Mouse (Mus musculus) liver, embryonic 11.5 days (tissue): ENCODE measurements around the gene Ndufb7. TPM values are rescaled to one million over a fixed set of nuclear protein-coding genes. Genes with fewer than 3 reads are reported as not detected.
"Not testable (repeated sequence)": the region's sequence is repeated elsewhere in the genome, so short reads cannot be mapped to it uniquely, and the experiment has no call there.

Experiments used
- ATAC-seq: fragments of 200-750 bp; cut with Nextera tagmentation; replicated peaks from 2 replicates; pipeline ENCODE4 v1.8.0; 2017; ENCODE audit warnings: moderate number of reproducible peaks, mild to moderate bottlenecking, moderate TSS enrichment, moderate library complexity; ENCODE audit not compliant: low FRiP score
- DNase-seq: peaks from one replicate; pipeline ENCODE4 v3.0.0-alpha.2; 2017; ENCODE audit warnings: low spot score
- H3K27ac ChIP-seq: fragments of 300-500 bp; sonication (generic); 2 replicates; pipeline ENCODE4 v1.5.1; 2014; ENCODE audit warnings: mild to moderate bottlenecking, low read depth, low read length, control low read depth
- H3K27me3 ChIP-seq: fragments of 300-500 bp; sonication (generic); replicated peaks from 2 replicates; pipeline ENCODE4 v1.6.1; 2014; ENCODE audit warnings: low read length, mixed read lengths; ENCODE audit not compliant: control insufficient read depth, insufficient read depth
- H3K36me3 ChIP-seq: fragments of 300-500 bp; sonication (generic); 2 replicates; pipeline ENCODE4 v1.6.1; 2014; ENCODE audit warnings: mild to moderate bottlenecking, low read length, moderate library complexity, mixed read lengths; ENCODE audit not compliant: control insufficient read depth, insufficient read depth
- H3K4me1 ChIP-seq: fragments of 300-500 bp; sonication (generic); replicated peaks from 2 replicates; pipeline ENCODE4 v1.6.1; 2014; ENCODE audit warnings: low read length, mixed read lengths; ENCODE audit not compliant: control insufficient read depth, insufficient read depth
- H3K4me2 ChIP-seq: fragments of 300-500 bp; sonication (generic); 2 replicates; pipeline ENCODE4 v1.6.1; 2014; ENCODE audit warnings: mild to moderate bottlenecking, control low read depth, moderate library complexity
- H3K4me3 ChIP-seq: fragments of 300-500 bp; sonication (generic); 2 replicates; pipeline ENCODE4 v1.5.1; 2014; ENCODE audit warnings: low read depth, low read length, control low read depth
- H3K9ac ChIP-seq: fragments of 300-500 bp; sonication (generic); 2 replicates; pipeline ENCODE4 v1.6.1; 2014; ENCODE audit warnings: low read depth, low read length, control low read depth
- H3K9me3 ChIP-seq: fragments of 300-500 bp; sonication (generic); 2 replicates; pipeline ENCODE4 v1.6.1; 2016; ENCODE audit warnings: low read length, inconsistent platforms, mixed read lengths; ENCODE audit not compliant: control insufficient read depth
- WGBS: fragments of 180-500 bp; shearing (Covaris S2); extraction: QIAGEN DNeasy Blood & Tissue Kit; methylation state at CpG from one replicate; pipeline ENCODE4 v1.1.7; 2014; 5-methylcytosine and 5-hydroxymethylcytosine counted together
- polyA plus RNA-seq: library from polyadenylated mRNA; unstranded; fragments of >200 nt; fragmentation: Nextera tagmentation; extraction: Ambion mirVana; gene quantifications from 2 replicates; pipeline ENCODE4 v1.2.1, GENCODE M21; 2014

Ndufb7 gene
- polyA plus RNA-seq, result 321 and 354 TPM in 2 replicates

DNA sequence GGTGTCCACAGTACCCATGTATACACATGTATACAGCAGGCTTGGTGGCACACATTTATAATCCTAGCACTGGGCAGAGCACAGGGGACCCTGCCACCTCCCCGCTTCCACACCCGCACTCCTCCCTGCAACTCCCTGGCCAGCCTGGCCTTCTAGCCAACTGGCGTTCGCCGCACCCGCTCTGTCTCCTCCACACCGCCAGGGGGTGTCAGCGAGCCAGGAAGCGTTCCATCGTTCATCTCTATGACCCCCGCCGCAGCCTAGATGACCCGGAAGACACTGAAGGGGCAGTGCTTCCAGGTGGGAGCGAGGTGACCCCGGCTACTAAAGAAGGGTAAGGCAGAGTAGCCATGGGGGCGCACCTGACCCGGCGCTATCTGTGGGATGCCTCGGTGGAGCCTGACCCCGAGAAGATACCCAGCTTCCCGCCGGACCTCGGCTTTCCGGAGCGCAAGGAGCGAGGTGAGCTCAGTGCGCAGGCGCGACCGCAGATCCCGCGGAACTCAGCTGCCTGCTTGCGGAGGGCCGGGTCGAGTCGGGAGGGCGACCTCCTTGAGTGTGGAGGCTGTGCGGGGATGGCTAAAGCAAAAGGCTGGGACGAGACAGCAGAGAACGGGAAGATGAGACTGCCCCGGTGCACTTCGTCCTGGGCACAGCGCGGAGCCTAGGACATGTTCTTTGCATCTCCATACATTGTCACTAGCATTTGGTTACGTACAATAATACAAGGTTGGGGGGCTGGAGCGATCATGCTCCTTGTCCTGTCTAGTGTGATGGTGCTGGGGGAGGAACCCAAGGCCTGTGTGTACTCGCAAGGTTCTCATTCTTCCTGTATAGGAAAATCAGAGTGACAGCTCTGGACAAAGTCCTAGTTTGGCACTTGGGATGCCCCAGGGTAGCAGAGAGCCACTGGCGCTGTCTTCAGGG is at the start of gene Ndufb7:
Gene Ndufb7 (plus strand): TSS at position 203 of the 927 bp plus-strand sequence.
- H3K4me1 ChIP-seq, result peaks cover 21% of the 10 kb centered on the region
- WGBS, result 1% methylated on average over 48 of the region's 48 CpGs
- no peaks in the 10 kb centered on the region for H3K27me3 ChIP-seq
- ATAC-seq, result peak; percentile 78
- H3K27ac ChIP-seq, result peak within 1 kb of the TSS; percentile 79
- H3K36me3 ChIP-seq, result peaks cover 12% of the 10 kb centered on the region
- peak within 1 kb of the TSS; percentile 87 for H3K4me2 ChIP-seq
- H3K9me3 ChIP-seq, result no peaks in the 10 kb centered on the region
- peak within 1 kb of the TSS; percentile 75 for H3K4me3 ChIP-seq
- H3K9ac ChIP-seq, result peak within 1 kb of the TSS; percentile 83
- DNase-seq, result peak; percentile 95

DNA sequence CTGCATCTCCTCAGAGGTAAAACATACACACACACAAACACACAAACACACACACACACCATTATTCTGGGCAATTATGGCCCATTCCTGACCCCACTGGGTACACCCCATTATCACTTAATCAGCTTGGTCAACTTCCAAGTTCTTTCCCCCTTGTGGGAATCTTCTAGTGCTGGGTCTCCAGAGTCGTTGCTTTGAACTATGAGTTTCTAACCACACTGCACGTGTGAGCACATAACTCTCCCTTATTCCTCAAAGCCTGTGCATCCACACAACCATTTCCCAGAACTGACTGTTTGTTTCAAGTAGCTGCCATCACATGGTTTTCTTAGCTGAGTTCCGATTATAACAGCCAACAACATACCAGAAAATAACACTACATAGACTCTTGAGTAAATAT is 46.0 kb upstream of the Ndufb7 start:
- WGBS, result 69% methylated on average over 3 of the region's 3 CpGs

DNA sequence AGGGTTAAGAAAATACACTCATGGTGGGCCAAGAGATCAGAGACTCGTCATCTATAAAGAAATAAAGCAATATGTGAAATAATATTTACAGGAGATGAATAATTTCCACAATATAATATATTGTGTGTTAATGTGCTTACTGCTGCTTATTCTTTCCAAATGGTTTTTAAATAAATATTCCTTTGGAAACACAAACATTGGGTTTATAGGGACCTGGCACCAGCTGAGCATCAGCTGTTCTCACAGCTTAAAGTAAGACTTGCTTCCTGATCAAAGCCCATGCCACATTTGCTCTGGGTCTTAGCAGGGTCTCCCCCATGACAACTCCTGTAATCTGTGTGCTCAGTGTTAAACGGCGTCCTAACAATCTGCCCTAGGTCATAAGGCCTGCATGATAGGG is 45.6 kb upstream of the Ndufb7 start:
- not testable (repeated sequence) for H3K36me3 ChIP-seq, H3K27me3 ChIP-seq, H3K9ac ChIP-seq, H3K4me2 ChIP-seq, DNase-seq, H3K4me3 ChIP-seq, ATAC-seq, H3K9me3 ChIP-seq, H3K27ac ChIP-seq, H3K4me1 ChIP-seq
- 68% methylated on average over 3 of the region's 3 CpGs for WGBS

More for the DNA sequence above, 46.0 kb upstream of the Ndufb7 start:
- Histone ChIP-seq H3K36me3 (no peaks in the 10 kb centered on the region), H3K9ac (no peak overlapping the region), H3K27ac (no peak overlapping the region), H3K4me2 (no peak overlapping the region), H3K27me3 (no peaks in the 10 kb centered on the region), H3K4me3 (no peak overlapping the region), H3K4me1 (no peaks in the 10 kb centered on the region), H3K9me3 (no peaks in the 10 kb centered on the region)
- ATAC-seq, result no peak
- DNase-seq, result no peak

DNA sequence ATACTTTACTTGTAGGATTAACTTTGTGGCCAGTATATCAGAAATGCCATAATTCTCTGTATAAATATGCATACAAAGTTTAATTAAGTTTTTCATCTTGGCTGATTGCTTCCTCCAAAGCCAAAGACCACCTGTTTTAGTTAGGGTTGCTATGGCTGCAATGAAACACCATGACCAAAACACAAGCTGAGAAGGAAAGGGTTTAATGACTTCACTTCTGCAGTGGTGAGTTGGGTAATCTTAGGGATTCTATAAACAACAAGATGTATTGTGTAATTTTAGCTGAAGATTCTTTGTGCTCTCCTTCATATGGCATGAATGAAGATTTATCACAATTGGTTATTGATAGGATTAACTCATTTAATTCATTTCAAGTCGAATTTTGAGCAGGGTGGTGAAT is 45.2 kb upstream of the Ndufb7 start:
- Histone ChIP-seq H3K27me3 (no peaks in the 10 kb centered on the region), H3K4me3 (no peak overlapping the region), H3K9ac (no peak overlapping the region), H3K4me2 (no peak overlapping the region), H3K36me3 (no peaks in the 10 kb centered on the region), H3K9me3 (no peaks in the 10 kb centered on the region), H3K27ac (no peak overlapping the region), H3K4me1 (no peaks in the 10 kb centered on the region)
- no peak for DNase-seq
- no peak for ATAC-seq
- WGBS, result 27% methylated on average over 1 of the region's 1 CpGs

DNA sequence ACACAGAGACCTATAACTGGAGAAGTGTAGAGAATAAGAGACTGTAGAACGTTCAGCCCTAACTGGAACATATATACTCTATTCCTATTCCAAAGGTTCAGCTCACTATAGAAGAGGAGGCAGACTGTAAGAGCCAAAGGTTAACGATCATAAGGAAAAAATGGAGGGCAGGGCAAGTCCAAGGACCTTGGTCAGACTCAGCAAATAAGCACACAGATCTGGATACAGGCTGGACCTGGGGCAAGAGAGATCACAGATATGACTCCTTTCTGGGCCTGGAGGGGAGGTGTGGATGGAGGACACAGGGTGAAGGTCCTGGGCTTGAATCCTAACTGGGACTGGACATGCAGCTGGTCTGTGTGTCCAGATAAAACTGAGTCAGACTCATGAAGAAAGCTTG is 31.7 kb upstream of the Ndufb7 start:
- H3K36me3 ChIP-seq, result no peaks in the 10 kb centered on the region
- H3K4me1 ChIP-seq, result no peaks in the 10 kb centered on the region
- DNase-seq (no peak), ATAC-seq (no peak)
- no peak overlapping the region for H3K4me2 ChIP-seq
- WGBS, result 81% methylated on average over 2 of the region's 2 CpGs
- no peak overlapping the region for H3K27ac ChIP-seq
- no peak overlapping the region for H3K9ac ChIP-seq
- H3K4me3 ChIP-seq, result no peak overlapping the region
- no peaks in the 10 kb centered on the region for H3K27me3 ChIP-seq
- H3K9me3 ChIP-seq, result no peaks in the 10 kb centered on the region

DNA sequence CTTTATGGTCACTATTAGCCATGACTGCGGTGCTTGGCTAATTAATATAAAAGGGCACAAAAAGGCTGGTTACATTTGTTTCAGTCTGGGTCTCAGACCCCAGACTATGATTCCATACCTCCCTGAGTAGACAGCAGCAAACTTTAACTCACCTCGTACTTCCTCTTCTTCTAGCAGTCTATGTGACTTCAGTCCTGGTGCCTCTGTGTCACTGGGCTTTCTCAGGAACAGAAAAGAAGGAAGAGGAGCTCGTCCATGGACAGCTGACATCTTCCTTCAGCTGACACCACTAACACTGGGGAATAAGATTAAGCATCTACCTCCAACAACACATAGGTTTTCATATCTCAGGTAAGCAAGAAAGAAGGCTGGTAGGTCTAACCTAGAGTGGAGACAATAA is 30.7 kb upstream of the Ndufb7 start, which contains the start of gene Olfr370:
Gene Olfr370 (plus strand): TSS at position 45 of the 400 bp plus-strand sequence.
- no peak for DNase-seq
- H3K9ac ChIP-seq, result no peak within 1 kb of the TSS
- WGBS, result 62% methylated on average over 3 of the region's 3 CpGs
- H3K9me3 ChIP-seq, result no peaks in the 10 kb centered on the region
- no peaks in the 10 kb centered on the region for H3K27me3 ChIP-seq
- no peak within 1 kb of the TSS for H3K27ac ChIP-seq
- H3K4me2 ChIP-seq, result no peak within 1 kb of the TSS
- H3K4me3 ChIP-seq, result no peak within 1 kb of the TSS
- no peaks in the 10 kb centered on the region for H3K36me3 ChIP-seq
- no peaks in the 10 kb centered on the region for H3K4me1 ChIP-seq
- ATAC-seq, result no peak

DNA sequence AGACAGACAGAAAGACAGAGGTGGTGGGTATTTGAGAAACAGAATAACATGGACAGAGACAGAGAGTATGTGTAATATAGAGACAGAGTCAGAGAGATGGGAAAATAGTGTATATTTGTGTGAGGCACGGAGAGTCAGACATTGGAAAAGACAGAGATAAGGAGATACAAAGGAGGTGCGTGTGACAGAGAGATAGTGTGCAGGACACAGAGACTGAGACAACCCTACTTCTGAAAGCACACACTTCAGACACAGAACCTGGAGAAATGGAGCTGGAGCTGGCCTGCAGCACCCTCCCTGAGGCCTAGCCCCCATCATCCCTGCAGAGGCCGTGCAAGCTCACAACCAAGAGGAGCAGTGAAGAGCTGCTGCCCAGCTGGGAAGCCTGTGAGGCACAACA is 3.8 kb upstream of the Ndufb7 start:
- peak; percentile 73 for ATAC-seq
- peak overlapping the region; percentile 44 for H3K27ac ChIP-seq

DNA sequence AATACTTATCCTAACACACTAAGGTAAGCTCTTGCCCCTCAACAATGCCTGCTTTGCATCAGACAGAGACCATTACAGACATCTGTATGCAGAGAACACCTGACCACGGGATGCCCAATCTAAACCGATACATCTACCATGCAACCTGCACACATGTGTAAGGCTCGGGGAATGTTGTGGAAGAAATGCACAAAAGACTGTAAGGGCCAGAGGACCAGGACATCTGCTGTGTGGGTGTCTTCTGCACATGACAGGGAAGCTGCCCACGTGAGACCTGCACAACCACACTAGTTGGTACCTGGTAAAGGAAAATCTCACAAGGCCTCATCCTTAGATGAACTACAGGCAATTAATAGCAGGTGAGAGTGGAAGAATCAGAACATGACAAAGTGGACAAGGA is 3.2 kb upstream of the Ndufb7 start:
- Histone ChIP-seq H3K36me3 (no peaks in the 10 kb centered on the region), H3K9ac (no peak overlapping the region), H3K4me3 (no peak overlapping the region), H3K9me3 (no peaks in the 10 kb centered on the region), H3K4me2 (peak overlapping the region; percentile 39; the same call in 1 of the 2 replicates), H3K27ac (peak overlapping the region; percentile 44; the same call in 1 of the 2 replicates), H3K27me3 (no peaks in the 10 kb centered on the region), H3K4me1 (peaks cover 20% of the 10 kb centered on the region)
- DNase-seq (no peak), ATAC-seq (no peak)
- WGBS, result 77% methylated on average over 4 of the region's 4 CpGs

More for the DNA sequence above, 3.8 kb upstream of the Ndufb7 start:
- Histone ChIP-seq H3K4me2 (peak overlapping the region; percentile 39), H3K4me1 (peaks cover 16% of the 10 kb centered on the region), H3K36me3 (no peaks in the 10 kb centered on the region), H3K27me3 (no peaks in the 10 kb centered on the region), H3K4me3 (no peak overlapping the region), H3K9ac (0 out of 2 replicates have a peak overlapping the region, but pooled peaks have one; percentile 15), H3K9me3 (no peaks in the 10 kb centered on the region)
- DNase-seq, result no peak
- WGBS, result 46% methylated on average over 3 of the region's 3 CpGs
